In the genomic region with DNA sequence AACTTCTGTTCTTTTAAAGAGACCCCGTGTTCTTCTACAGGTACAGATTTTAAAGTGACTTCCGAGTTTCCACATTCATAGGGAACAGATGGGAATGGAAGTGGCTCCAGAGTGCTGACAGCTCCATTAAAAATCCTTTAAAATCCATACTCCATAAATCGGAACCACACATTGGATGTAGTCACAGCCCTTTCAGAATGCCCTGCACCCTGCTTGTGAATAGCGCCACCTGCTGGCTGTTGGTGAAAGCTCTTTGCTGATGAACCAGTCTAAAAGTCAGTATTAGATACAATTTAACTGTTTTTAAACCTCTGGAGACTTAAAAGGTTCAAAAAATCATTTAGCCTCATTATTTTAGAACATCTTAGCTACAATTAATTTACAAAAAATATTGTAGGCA, we compare ENCODE assay signal across 8 mouse cellular contexts.
DNase-seq lines count a peak whose midpoint lies in the region; ATAC-seq lines count a peak whose summit lies in the region.

No protein-coding gene starts in this region.

- H3K27ac ChIP-seq in lung, embryonic 15.5 days: no peak overlapping the region

- no peak overlapping the region for H3K4me3 ChIP-seq in lung, embryonic 15.5 days

- DNase-seq in 3T3-L1 (ENCODE audit: low read depth, low spot score) (peak; percentile 87), MN1 (ENCODE audit: low spot score) (peak; percentile 39)
- peak; percentile 49 for DNase-seq in cerebellum, adult 9-10 months
- peak; percentile 63 for DNase-seq in heart, adult 8-10 months (ENCODE audit: low spot score)
- peak; percentile 94 to 95 for DNase-seq in kidney, postnatal 4 days
- DNase-seq in right cerebral cortex, postnatal 25 days: peak; percentile 54
- peak; percentile 58 to 72 for DNase-seq in urinary bladder, postnatal 36 days (ENCODE audit: low spot score in 2 of 2)

- ATAC-seq in lung, embryonic 15.5 days (ENCODE audit: borderline replicate concordance, extremely low read depth, low FRiP score, low TSS enrichment): no peak

- H3K4me2 ChIP-seq in lung, embryonic 15.5 days: peak overlapping the region; percentile 33

- peaks cover 18% of the 10 kb centered on the region for H3K4me1 ChIP-seq in lung, embryonic 15.5 days

- H3K36me3 ChIP-seq in lung, embryonic 15.5 days: no peaks in the 10 kb centered on the region

- H3K9me3 ChIP-seq in lung, embryonic 15.5 days: no peaks in the 10 kb centered on the region

- H3K27me3 ChIP-seq in lung, embryonic 15.5 days: peaks cover 20% of the 10 kb centered on the region; the same call in 1 of the 2 replicates

- WGBS in lung, embryonic 15.5 days: 15% methylated on average over 4 of the region's 4 CpGs

- H3K9ac ChIP-seq in lung, embryonic 15.5 days: no peak overlapping the region

Comparison
In these comparisons a context has a peak if more than half of its experiments do, and no peak if none do; other contexts are left out.
1. DNase-seq: peak in every context shown above with its lines; median percentile 94 in kidney, postnatal 4 days; 87 in 3T3-L1; 65 in urinary bladder, postnatal 36 days; 63 in heart, adult 8-10 months; 54 in right cerebral cortex, postnatal 25 days; 49 in cerebellum, adult 9-10 months; 39 in MN1.